Mouse (Mus musculus) adrenal gland, postnatal 0 days (tissue): Measurements from ENCODE around the gene Nr5a2. TPM values are rescaled to one million over a fixed set of nuclear protein-coding genes. Genes with fewer than 3 reads are reported as not detected.

Experiments used
- polyA plus RNA-seq: library from polyadenylated mRNA; unstranded; fragments of >200 nt; fragmentation: Nextera tagmentation; extraction: Ambion mirVana; gene quantifications from 2 replicates; pipeline ENCODE4 v1.2.1, GENCODE M21; 2015

Gene Nr5a2
- 0.24 and 0.29 TPM in 2 replicates for polyA plus RNA-seq

DNA sequence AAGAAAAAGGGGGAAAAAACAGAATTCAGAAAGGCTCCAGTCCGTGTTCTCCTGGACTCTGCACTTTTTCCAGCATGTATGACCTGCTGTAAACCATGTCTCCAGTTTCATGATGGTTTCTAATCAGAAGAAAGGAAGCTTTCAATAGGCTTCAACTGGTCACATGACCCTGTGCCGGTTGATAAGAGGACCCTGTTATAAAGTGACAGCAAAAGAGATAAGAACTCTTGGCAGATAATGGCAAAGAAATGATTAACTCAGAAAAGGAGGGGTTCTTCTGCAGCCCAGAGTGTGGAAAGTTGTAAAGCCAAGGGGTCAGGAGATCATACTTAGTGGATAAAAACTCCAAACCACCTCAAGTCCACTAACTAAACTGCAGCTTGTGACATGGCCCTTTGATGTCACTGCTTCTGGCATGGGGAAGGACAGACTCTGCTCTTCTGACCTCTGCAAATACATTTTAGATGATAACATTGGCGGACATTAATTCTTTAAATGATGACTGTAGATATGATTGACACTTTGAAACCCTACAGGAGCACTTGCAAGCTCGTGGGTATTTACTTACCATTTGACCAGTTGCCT is at the start of gene Nr5a2:
Gene Nr5a2 (minus strand): TSS at position 21 of the 585 bp plus-strand sequence.

